Mouse (Mus musculus) ovary, adult 10 weeks (tissue): ENCODE data around the gene Clcc1. TPM values are rescaled to one million over a fixed set of nuclear protein-coding genes. Genes with fewer than 3 reads are reported as not detected.

ENCODE experiments used
- polyA plus RNA-seq: library from polyadenylated mRNA; stranded (reverse); fragments of 350-450 nt; fragmentation: Illumina TruSeq; extraction: RNeasy Lipid Tissue Mini Kit (QIAGEN cat#74804); gene quantifications from one replicate; pipeline ENCODE4 v1.2.3, GENCODE M21; 2014

The Clcc1 gene
- polyA plus RNA-seq, result 46.4 TPM

DNA sequence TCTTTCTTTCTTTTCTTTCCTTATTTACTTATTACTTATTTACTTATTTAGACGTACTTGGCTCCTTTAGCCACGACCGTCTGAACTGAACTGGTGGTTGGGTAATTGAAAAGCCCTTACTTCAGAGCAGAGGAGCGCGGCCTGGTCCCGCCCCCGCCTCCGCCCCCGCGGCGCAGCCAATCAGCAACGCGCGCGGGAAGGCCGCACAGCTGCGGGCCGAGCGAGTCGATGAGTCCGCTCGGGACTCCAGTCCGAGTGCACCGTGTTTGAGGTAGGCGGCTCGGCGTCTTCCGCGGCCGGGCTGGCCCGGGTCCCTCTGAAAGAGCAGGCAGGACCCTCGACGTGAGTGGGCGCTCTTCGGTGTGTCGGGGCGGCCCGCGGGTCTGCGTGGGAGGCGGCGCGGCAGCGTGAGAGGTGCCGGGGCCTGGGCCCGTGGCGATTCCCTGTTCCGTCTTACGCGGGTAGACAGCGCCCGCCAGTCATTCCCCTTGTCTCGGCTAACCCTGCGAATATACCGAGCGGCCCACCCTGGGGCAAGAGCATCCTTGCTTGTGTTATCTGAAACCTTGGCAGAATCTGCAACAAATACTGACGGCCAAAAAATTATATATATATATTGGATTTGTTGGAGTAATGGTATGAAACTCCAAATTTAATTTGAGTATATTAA is at the start of gene Clcc1:
Gene Clcc1, plus strand, starts transcription at position 204 of the 670 bp plus-strand sequence.

DNA sequence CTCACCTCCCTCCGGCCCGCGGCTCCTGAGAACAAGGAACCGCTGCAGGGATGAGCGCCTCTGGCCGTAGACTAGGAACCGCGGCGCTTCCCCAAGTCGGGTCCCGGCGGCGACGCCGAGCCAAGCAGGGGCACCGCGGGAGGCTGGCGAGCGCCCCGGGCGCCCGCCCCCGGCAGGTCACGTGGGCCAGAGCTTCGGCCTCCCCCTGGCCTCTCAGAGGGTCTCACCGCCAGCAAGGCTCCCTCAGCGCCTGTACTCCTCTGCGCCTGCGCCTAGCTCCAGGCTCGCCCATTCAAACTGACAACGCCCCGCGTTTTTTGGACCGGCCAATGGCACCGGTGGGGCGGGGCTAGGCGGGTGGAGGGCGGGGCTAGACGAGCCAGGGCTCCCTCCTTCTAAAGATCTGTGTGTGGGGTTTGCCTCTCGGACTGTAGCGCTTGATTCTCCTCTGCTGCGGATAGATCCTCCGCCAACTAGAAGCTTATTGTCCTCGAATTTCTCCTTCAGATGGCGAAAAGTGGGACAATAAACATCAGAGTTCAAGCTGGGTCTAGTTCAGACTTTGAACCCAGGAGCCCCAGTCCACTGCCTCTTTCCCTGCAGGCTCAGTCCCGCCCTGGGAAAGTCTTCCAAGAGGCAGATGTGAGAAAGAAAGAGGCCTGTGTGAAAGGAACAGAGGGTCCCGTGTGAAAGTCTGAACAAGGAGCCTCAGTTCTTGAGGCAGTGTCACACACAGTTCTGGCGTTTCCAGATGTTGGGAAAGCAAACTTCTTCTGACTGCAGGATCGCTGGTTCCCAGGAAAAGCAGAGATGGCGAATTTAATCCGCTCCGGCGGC is 68.5 kb downstream of the Clcc1 start, which contains the start of gene Gpsm2:
Gene Gpsm2, minus strand, starts transcription at position 274 of the 837 bp plus-strand sequence.

Other genes with a start within 250 kb of the Clcc1 start
- gene Celsr2, start 238.4 kb upstream of the Clcc1 start, polyA plus RNA-seq, result 0.54 TPM
- gene Sars, start 208.7 kb upstream of the Clcc1 start, polyA plus RNA-seq, result 13.7 TPM
- gene 1700013F07Rik, start 119.8 kb upstream of the Clcc1 start, polyA plus RNA-seq, result 2.0 TPM
- 1.7 TPM for gene 5330417C22Rik, start 117.4 kb upstream of the Clcc1 start, polyA plus RNA-seq
- gene Tmem167b, start 91.4 kb upstream of the Clcc1 start, polyA plus RNA-seq, result 102 TPM
- 69.2 TPM for gene Taf13, start 82.2 kb upstream of the Clcc1 start, polyA plus RNA-seq
- 46.2 TPM for gene Wdr47, start 62.6 kb upstream of the Clcc1 start, polyA plus RNA-seq
- 13.9 TPM for gene Gpsm2, start 68.4 kb downstream of the Clcc1 start, polyA plus RNA-seq
- gene Aknad1, start 85.7 kb downstream of the Clcc1 start, polyA plus RNA-seq, result 2.4 TPM
- 113 TPM for gene Stxbp3, start 186.6 kb downstream of the Clcc1 start, polyA plus RNA-seq
- 13.9 TPM for gene Fndc7, start 236.1 kb downstream of the Clcc1 start, polyA plus RNA-seq